Mouse (Mus musculus): ENCODE results near the gene Zmiz1. TPM values are rescaled to one million over a fixed set of nuclear protein-coding genes. Genes with fewer than 3 reads are reported as not detected.
A peak's percentile ranks its signal among the peaks of the same experiment; 100 is the strongest.

Gene Zmiz1
- polyA plus RNA-seq, 1 experiment from 2014 or later, result 55.5 TPM

DNA sequence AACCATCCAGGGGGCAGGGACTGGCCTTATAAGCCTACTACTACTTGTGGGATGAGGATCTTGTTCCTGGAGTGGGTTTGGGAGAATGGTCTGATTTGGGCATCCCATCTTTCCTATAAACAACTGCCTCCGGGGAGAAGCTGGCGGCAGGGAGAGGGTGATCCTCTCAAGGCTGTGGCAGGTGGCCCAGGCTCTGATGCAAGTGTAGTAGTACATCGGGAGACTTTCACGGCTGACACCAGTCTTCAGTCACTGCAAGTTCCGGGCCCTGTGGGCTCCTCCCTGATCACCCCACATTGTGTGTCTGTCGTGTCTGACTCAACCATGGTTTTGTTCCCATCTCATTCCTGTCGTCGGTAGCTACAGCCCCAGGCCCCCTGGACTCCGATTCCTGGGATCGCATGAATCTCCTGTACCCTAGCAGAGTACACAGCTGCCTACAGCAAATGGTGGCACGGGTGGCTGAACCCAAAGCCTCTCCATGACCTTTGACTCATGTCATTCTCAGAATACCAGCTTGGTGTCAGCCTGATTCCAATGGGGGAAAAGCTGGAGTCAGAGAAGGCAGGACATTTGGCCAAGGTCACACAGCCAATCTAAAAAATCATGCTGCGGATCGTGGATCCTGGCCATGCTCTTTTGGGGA lies 49.2 kb downstream of the Zmiz1 start:
- no peak overlapping the region for H3K27ac ChIP-seq
- no peak for DNase-seq (ENCODE audit: low spot score)
- 90% methylated on average over 13 of the region's 13 CpGs for WGBS
- H3K4me1 ChIP-seq, result peaks cover 67% of the 10 kb centered on the region
- H3K36me3 ChIP-seq, result peaks cover 85% of the 10 kb centered on the region
- no peaks in the 10 kb centered on the region for H3K9me3 ChIP-seq (replicated peaks)
- no peaks in the 10 kb centered on the region for H3K27me3 ChIP-seq (ENCODE audit: low read depth, poor library complexity, severe bottlenecking)
- H3K4me3 ChIP-seq, result no peak overlapping the region

DNA sequence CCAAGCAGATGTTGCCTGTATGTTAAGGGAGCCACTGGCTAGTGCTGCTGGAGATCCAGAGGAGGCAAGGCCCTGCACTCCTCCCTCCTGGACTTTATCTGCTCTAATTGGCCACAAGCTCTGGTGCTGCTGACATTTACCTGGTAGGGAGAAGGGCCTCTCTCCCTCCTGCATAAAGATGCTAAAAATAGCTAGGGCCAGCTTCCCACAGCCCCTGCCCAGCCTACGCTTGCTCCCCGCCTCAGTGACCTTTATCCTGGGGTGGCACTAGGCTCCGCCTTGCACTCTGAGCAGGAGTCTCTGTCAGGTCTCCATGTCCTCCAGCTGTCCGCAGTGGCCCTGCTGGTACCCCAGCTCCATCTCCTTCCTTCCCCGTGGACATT lies 49.8 kb downstream of the Zmiz1 start:
- peaks cover 82% of the 10 kb centered on the region for H3K36me3 ChIP-seq
- H3K27ac ChIP-seq, result no peak overlapping the region
- H3K9me3 ChIP-seq (replicated peaks), result no peaks in the 10 kb centered on the region
- H3K27me3 ChIP-seq (ENCODE audit: low read depth, poor library complexity, severe bottlenecking), result no peaks in the 10 kb centered on the region
- H3K4me1 ChIP-seq, result peaks cover 72% of the 10 kb centered on the region
- no peak for DNase-seq (ENCODE audit: low spot score)
- H3K4me3 ChIP-seq, result no peak overlapping the region
- 90% methylated on average over 5 of the region's 5 CpGs for WGBS

DNA sequence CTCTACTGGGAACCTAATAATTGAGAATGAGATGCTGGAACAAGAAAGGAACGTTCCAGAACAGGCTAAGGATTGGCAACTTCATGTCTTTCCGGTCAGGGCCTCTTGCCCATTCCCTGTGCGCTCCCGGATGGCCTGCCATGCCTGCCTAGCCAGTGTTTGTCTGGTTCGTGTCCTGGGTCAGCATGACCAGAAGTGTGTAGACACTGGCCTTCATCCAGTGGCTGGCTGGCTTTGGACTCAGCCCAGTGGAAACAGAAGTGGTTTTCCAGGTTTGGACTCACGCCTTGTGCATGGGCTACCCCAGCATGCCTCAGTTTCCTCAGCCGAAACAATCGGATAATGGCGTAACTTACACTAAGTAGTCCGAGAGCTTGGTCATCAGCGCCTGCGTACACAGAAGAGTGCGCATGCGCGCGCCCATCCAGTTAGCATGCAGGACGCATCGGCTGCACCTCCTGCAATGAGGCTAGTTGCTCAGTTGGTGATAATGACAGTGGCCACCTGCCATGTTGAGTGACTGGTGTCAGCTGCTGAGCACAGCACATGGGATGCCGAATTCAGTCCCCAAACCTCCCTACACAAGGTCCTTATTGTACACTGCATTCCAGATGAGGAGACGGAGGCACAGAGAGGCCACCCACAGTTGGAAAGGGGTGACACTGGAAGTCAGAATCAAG lies 50.6 kb downstream of the Zmiz1 start:
- Histone ChIP-seq H3K4me1 (peaks cover 64% of the 10 kb centered on the region), H3K9me3 (replicated peaks) (no peaks in the 10 kb centered on the region), H3K4me3 (no peak overlapping the region), H3K36me3 (peaks cover 79% of the 10 kb centered on the region), H3K27ac (0 out of 2 replicates have a peak overlapping the region, but pooled peaks have one; percentile 7), H3K27me3 (ENCODE audit: low read depth, poor library complexity, severe bottlenecking) (no peaks in the 10 kb centered on the region)
- WGBS, result 96% methylated on average over 20 of the region's 20 CpGs
- DNase-seq (ENCODE audit: low spot score), result no peak

DNA sequence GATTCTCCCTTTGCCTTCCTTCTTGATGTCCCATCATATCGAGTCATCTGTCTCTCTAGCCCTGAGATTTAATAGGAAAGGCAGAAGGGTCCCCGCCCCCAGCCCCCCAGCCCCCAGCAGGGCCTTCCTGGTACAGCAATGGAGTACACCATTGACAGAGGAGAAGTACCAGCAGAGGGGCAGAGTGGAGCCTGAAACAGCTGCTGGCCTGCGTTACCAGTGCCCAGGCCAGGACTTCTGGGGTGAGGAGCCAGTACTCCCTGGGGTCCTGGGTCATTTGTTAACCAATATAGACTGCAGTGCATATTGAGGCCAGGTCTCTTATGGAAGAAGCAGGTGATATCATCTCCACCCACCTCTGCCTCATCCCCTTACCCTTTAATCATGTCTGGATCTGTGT lies 51.4 kb downstream of the Zmiz1 start:
- H3K4me1 ChIP-seq, result peaks cover 63% of the 10 kb centered on the region
- no peak for DNase-seq (ENCODE audit: low spot score)
- whole genome bisulfite sequencing, result 78% methylated on average over 3 of the region's 3 CpGs
- no peaks in the 10 kb centered on the region for H3K27me3 ChIP-seq (ENCODE audit: low read depth, poor library complexity, severe bottlenecking)
- H3K27ac ChIP-seq, result no peak overlapping the region
- peaks cover 78% of the 10 kb centered on the region for H3K36me3 ChIP-seq
- no peaks in the 10 kb centered on the region for H3K9me3 ChIP-seq (replicated peaks)
- no peak overlapping the region for H3K4me3 ChIP-seq

DNA sequence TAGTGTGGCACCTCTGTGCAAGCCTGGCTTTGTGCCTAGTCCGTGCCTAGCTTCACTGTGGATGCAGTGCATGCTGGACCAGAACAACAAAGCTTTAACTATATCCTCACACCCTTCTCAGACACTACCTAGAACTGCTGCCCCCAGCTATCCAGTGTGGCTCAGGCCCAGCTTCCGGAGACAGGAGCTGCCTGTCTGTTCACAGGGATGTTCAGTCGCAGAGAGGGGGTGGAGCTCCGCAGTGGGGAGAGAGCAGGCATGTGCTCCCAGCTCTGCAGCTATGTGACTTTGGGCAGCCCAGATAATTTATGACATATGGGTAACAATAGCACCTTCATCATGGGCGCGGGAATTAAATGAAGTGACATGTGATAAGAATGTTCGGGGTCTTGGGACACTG lies 52.0 kb downstream of the Zmiz1 start:
- Histone ChIP-seq H3K27ac (0 out of 2 replicates have a peak overlapping the region, but pooled peaks have one; percentile 19), H3K36me3 (peaks cover 78% of the 10 kb centered on the region), H3K4me3 (no peak overlapping the region), H3K9me3 (replicated peaks) (no peaks in the 10 kb centered on the region), H3K4me1 (peaks cover 67% of the 10 kb centered on the region), H3K27me3 (ENCODE audit: low read depth, poor library complexity, severe bottlenecking) (no peaks in the 10 kb centered on the region)
- 67% methylated on average over 7 of the region's 7 CpGs for WGBS
- DNase-seq (ENCODE audit: low spot score), result no peak

DNA sequence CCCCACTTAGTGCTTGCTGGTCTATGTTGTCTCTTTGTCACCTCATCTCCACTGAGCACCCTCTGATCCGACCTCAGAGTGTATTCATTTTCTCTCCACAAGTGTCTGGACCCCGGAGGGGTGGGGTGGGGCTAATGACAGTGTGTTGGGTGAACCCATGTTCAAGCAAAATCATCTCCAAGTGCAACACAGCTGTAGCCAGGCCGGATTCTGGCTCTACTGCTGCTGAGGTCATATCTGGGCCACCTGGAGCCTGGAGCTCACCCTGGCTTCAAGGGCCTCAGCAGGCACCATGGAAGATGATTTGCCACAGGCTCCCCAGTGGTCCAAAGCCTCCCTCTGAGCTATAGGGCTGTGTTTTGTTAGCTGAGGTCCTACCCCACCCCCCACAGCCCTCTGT lies 52.6 kb downstream of the Zmiz1 start:
- no peak overlapping the region for H3K4me3 ChIP-seq
- H3K27ac ChIP-seq, result no peak overlapping the region
- H3K27me3 ChIP-seq (ENCODE audit: low read depth, poor library complexity, severe bottlenecking), result no peaks in the 10 kb centered on the region
- DNase-seq (ENCODE audit: low spot score), result no peak
- peaks cover 72% of the 10 kb centered on the region for H3K36me3 ChIP-seq
- 42% methylated on average over 3 of the region's 3 CpGs for WGBS
- H3K4me1 ChIP-seq, result peaks cover 73% of the 10 kb centered on the region
- H3K9me3 ChIP-seq (replicated peaks), result no peaks in the 10 kb centered on the region

DNA sequence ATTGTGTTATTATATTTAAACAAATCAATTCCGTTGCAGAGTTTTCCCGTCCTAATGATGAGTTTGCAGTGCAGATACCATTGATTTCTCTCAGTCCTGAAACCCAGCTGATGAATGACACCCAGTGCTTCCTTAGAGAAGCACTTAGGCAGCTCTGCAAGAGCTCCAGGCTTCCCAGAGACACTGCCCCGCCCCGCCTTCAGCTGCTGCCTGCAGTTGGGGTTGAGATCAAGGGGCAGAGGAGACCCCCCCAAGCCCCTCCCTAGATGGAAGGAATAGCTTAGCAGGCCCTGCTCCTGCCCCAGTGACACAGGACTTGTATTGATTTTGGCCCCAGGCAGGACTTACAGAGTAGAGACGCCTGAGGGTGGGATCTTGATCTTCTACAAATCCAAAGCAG lies 53.0 kb downstream of the Zmiz1 start:
- H3K36me3 ChIP-seq, result peaks cover 68% of the 10 kb centered on the region
- 0 out of 2 replicates have a peak overlapping the region, but pooled peaks have one; percentile 66 for H3K27ac ChIP-seq
- H3K4me3 ChIP-seq, result no peak overlapping the region
- no peaks in the 10 kb centered on the region for H3K27me3 ChIP-seq (ENCODE audit: low read depth, poor library complexity, severe bottlenecking)
- no peak for DNase-seq (ENCODE audit: low spot score)
- no peaks in the 10 kb centered on the region for H3K9me3 ChIP-seq (replicated peaks)
- 15% methylated on average over 5 of the region's 5 CpGs for WGBS
- H3K4me1 ChIP-seq, result peaks cover 77% of the 10 kb centered on the region

DNA sequence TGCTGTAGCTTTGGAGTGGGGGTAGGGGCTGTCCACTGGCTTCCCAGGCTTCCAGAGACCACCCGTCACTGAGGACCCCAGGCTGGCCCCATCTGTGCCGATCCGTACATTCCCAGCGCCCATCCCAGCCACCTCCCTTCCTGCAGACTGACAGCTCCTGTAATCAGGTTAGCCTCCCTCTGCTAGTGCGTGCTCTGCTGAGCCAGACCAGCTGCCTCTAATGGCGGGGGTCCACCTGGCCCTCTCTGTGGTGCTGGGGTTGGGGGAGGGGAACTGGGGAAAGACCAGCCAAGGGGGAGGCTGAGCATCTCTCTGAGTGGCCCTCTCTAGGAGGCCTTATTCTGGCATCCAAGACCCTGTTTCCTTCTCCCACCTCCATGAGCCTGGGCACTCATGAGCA lies 53.8 kb downstream of the Zmiz1 start:
- Histone ChIP-seq H3K27ac (peak overlapping the region; percentile 66), H3K27me3 (ENCODE audit: low read depth, poor library complexity, severe bottlenecking) (no peaks in the 10 kb centered on the region), H3K4me1 (peaks cover 85% of the 10 kb centered on the region), H3K36me3 (peaks cover 67% of the 10 kb centered on the region), H3K9me3 (replicated peaks) (no peaks in the 10 kb centered on the region), H3K4me3 (no peak overlapping the region)
- 15% methylated on average over 6 of the region's 6 CpGs for whole genome bisulfite sequencing
- no peak for DNase-seq (ENCODE audit: low spot score)

DNA sequence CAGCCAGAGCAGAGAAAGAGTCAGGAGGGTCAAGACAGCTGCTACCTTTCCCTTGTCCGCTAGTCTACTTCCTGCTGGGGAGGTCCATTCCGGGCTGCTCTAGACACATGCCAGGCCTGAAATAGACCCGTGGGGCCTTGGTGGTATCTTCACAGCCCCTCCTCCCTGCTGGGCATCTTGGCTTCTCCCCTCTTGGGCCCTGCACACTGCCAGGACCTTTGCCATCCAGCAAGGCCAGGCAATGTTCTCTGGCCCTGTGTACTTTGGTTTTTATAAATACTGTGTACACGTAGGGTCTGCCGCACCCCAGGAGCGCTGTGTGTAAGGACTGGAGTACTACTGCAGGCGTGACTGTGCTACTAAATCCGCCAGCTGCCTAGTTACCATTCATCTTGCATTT lies 54.5 kb downstream of the Zmiz1 start:
- peaks cover 90% of the 10 kb centered on the region for H3K4me1 ChIP-seq
- no peak for DNase-seq (ENCODE audit: low spot score)

DNA sequence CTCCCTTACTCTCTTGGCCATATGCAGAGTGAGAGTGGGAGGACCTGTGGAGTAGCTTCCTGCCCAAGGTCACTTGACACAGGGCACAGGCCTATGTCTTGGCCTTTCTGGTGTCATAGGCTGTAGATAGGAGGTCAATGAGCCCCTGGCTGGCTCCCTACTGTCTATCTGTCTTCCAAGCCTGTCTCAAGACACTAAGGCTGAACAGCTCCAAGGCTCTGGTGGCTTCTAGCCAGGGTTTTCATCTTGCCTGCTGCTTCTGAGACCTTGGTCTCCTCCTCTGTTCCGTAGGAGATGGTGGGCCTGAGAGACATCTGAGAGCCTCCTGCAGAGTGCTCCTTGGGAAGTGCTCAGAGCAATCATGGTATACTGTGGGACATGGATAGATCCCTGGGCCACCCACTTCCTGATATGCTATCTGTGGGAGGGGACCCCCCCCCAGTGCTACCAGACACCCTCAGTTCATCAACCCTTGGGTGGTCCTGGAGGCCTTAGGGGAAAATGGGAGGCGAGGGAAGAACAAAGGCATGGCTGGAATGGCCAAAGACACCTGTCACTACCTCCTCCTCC lies 56.0 kb downstream of the Zmiz1 start:
- WGBS, result 74% methylated on average over 2 of the region's 2 CpGs
- Histone ChIP-seq H3K4me3 (no peak overlapping the region), H3K27me3 (ENCODE audit: low read depth, poor library complexity, severe bottlenecking) (no peaks in the 10 kb centered on the region), H3K36me3 (peaks cover 59% of the 10 kb centered on the region), H3K27ac (peak overlapping the region; percentile 19; the same call in 1 of the 2 replicates), H3K4me1 (peaks cover 88% of the 10 kb centered on the region), H3K9me3 (replicated peaks) (no peaks in the 10 kb centered on the region)
- DNase-seq (ENCODE audit: low spot score), result no peak

More for the DNA sequence above, 54.5 kb downstream of the Zmiz1 start:
- Histone ChIP-seq H3K27ac (no peak overlapping the region), H3K36me3 (peaks cover 66% of the 10 kb centered on the region), H3K9me3 (replicated peaks) (no peaks in the 10 kb centered on the region), H3K27me3 (ENCODE audit: low read depth, poor library complexity, severe bottlenecking) (no peaks in the 10 kb centered on the region), H3K4me3 (no peak overlapping the region)
- WGBS, result 80% methylated on average over 8 of the region's 8 CpGs

DNA sequence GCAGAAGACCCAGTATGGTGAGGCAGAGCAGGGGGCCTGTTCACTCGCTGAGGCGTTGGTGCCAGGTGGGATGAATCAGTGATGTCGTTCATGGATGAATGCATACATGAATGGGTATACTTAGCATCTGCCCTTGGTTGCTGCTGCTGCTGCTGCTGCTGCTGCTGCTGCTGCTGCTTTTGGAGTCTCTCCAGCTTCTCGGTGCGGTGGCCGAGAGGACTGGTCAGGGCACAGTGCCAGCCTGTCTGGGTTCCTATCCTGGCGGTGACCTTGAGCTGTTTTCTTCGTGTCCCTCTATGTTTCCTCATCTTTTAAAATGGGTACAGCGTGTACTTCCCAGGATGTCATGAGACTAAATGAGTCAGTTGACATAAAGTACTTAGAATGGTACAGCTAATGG lies 56.9 kb downstream of the Zmiz1 start:
- Histone ChIP-seq H3K4me3 (no peak overlapping the region), H3K4me1 (peaks cover 88% of the 10 kb centered on the region), H3K27ac (0 out of 2 replicates have a peak overlapping the region, but pooled peaks have one; percentile 30), H3K36me3 (peaks cover 59% of the 10 kb centered on the region), H3K27me3 (ENCODE audit: low read depth, poor library complexity, severe bottlenecking) (no peaks in the 10 kb centered on the region), H3K9me3 (replicated peaks) (no peaks in the 10 kb centered on the region)
- 89% methylated on average over 9 of the region's 9 CpGs for WGBS
- DNase-seq (ENCODE audit: low spot score), result no peak

DNA sequence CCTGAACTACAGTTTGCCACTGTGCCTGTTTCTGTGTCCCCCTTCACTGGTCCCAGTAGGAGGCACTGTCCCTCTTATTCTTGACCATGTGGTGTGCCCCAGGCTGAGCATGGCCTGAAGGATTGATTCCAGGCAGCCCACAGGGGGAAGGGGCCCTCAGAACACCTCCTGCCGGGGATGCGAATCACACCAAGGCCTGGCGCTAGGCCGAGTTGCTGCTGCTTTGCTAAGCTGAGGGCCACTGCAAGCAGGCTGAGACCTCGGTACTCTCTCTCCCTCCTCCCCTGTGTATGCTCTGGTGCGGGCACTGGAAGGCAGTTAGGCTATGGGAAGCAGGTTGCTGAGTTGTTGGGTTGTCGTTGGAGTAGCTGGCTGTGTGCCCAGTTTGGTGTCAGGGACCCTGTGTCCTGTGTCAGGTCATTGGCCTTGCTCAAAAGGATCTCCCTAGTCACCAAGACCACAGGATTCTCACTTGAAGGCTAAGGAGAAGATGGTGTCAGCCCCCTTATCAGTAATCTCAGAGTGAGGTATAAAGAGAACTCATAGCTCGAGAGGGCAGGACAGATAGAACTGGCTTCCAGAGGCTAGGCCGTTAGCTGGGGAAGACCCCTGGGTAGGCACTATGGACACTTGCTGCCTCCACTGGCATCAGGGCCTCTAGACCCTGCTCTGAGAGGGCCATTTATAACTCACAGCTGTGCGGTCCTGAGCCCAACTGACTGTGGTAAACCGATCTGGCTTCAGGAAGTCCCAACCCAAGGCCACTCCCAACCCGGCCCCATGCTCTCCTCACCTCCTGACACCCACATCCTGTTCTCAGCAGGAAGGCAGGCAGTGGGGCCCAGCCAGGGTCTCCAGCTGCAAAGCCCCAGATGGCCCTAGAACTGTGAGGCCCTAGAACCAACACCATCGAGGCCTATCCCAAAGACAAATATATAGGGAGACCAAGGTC lies 57.9 kb downstream of the Zmiz1 start:
- H3K4me3 ChIP-seq, result peak overlapping the region; percentile 8; the same call in 1 of the 2 replicates
- H3K27ac ChIP-seq, result peak overlapping the region; percentile 75
- H3K4me1 ChIP-seq, result peaks cover 85% of the 10 kb centered on the region
- WGBS, result 34% methylated on average over 13 of the region's 13 CpGs
- H3K9me3 ChIP-seq (replicated peaks), result no peaks in the 10 kb centered on the region
- peaks cover 60% of the 10 kb centered on the region for H3K36me3 ChIP-seq
- DNase-seq (ENCODE audit: low spot score), result peak; percentile 60
- H3K27me3 ChIP-seq (ENCODE audit: low read depth, poor library complexity, severe bottlenecking), result no peaks in the 10 kb centered on the region

Measured in limb, embryonic 10.5 days (tissue).